Mouse (Mus musculus) T-helper 17 cell (primary cell): ENCODE results near the gene Ccar1.

Source experiments
- in situ Hi-C, 2 experiments: fragments of 300-600 bp; cut with MboI, MseI; formaldehyde crosslinking; loops; 1 replicate in 1 of 2; 2 replicates in 1 of 2; pipeline ENCODE4 v1.15.1; 2025; ENCODE audit warnings: high pct_unique_total_duplicates in 2 of 2

The Ccar1 gene

GRCm38 (mm10) chr10:62792177-62793090 lies at the start of gene Ccar1:
Gene Ccar1 (minus strand): TSS chr10:62792286.
- in situ Hi-C loops: loop anchor here in 1 of 2 experiments (25.0 kb wide), 1 partner anchor 1105 kb away; the partner anchor contains the start of genes Sar1a and Tysnd1

- in situ Hi-C loops: no loop called here
These were observed 48.6 kb upstream of the Ccar1 start for GRCm38 (mm10) chr10:62840687-62841086.

- in situ Hi-C loops: no loop called here
These were observed 45.9 kb upstream of the Ccar1 start for GRCm38 (mm10) chr10:62837987-62838386.

DNA sequence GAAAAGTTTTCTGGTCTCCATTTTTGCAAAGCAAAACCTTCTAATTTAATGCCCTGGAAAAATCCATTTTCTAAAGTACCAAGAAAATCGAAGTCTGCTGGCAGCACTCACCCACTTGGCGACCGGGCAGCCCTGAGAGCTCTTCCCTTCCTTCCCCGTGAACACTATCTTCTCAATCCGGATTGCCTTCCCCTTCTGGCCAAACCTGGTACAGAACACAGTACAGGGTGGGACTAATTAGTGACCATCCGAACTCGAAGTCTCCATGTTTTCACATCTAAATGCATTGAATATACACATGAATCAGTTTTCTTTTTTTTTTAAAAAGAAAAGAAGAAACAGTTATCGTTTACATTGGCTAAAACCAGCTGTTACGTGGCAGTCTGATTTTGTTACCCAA lies 40.7 kb upstream of the Ccar1 start:
- in situ Hi-C loops: no loop called here

DNA sequence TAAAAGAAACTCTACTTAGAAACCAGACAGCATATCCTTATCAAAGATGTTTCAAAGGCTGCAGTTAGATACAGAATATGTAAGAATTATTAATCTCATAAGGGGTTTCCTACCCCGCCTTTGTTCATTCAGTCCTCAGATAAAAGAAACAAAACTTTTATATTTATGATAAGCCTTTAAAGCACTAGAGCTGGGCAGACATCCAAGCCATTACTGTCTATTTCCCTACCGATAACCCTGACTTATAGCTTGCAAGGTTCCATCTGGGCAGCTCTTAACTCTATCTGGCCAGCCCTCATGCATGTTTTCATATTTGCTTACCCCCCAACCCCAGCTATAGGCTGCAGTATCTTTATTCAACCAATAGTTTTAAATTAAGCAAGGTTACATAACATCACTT lies 39.5 kb upstream of the Ccar1 start:
- in situ Hi-C loops: no loop called here

DNA sequence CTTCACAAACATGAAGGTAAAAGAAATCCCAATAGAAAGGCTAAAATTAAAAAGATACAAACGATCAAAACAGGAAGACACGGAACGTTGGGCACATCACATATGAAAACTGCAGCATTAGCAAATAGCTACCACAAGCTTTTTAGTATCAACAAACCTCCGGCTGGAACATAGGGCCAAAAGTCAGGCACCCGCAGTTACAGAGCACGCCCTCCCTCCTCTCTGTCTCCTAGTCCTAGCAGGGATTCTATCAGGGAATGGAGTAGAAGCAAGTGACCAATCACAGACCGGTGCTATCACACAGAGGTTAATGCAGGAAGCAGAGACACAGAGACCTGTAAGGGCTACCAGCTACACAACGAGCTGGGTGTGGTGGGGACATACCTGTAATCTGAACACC lies 32.4 kb upstream of the Ccar1 start:
- in situ Hi-C loops: no loop called here

DNA sequence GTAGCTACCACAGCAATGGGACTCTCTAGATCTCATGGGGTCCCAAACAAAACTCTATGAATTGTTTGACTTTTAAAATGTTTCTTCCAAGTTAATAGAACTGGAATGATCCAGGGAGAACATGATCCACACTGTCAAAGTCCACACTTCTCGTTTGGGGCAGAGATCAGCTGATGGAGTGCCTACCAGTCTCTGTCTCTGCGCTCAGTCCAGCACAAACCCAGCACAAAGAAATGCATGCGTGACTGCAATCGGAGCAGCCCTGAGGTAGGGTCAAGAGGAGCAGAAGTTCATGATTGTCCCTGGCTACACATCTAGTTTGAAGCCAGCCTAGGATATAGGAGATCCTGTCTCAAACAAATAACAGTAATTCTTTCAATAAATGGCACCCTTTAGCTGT lies 31.3 kb upstream of the Ccar1 start:
- in situ Hi-C loops: no loop called here

DNA sequence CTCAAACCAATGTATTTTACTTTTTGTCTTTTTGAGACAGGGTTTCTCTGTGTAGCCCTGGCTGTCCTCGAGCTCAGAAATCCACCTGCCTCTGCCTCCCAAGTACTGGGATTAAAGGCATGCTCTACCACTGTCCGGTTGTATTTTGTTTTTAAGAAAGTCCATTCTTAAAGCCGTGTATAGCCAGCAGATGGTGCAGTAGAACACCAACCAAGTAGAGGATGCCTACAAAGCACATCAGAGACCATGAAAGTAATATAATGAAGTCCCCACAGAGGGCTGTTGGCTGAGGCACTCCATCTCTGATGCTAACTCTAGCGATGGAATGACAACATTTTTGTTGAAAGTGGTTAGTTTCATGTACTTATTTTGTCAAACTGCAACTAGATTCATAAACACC lies 17.9 kb upstream of the Ccar1 start:
- in situ Hi-C loops: no loop called here

- in situ Hi-C loops: no loop called here
These were observed 16.7 kb upstream of the Ccar1 start for GRCm38 (mm10) chr10:62808766-62809165.

DNA sequence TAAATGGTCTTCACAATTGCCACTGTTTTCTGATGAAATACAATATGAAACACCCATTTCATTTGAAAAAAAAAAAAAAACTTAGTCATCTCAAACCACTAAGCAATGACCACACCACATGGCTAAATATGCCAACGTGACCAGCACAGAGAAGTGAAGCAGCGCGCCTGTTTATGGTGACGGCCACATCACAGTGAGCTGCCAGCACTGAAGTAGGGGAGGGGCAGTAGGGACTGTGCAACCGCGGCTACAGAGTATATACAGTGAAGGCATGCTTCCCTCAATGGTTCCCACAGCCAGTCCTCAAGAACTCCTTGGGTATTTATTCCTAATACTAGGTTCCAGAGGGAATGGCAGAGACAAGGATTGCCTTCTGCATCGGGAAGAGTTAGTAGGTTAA lies 16.2 kb upstream of the Ccar1 start:
- in situ Hi-C loops: no loop called here

- in situ Hi-C loops: no loop called here
These were observed 12.0 kb upstream of the Ccar1 start for GRCm38 (mm10) chr10:62804106-62804505.

GRCm38 (mm10) chr10:62803296-62803695 lies 11.2 kb upstream of the Ccar1 start:
- in situ Hi-C loops: no loop called here

- in situ Hi-C loops: loop anchor here in 1 of 2 experiments (25.0 kb wide), 1 partner anchor 1107 kb away; the partner anchor contains the start of genes Sar1a and Tysnd1
These were observed 2.1 kb upstream of the Ccar1 start for GRCm38 (mm10) chr10:62794221-62794620.

DNA sequence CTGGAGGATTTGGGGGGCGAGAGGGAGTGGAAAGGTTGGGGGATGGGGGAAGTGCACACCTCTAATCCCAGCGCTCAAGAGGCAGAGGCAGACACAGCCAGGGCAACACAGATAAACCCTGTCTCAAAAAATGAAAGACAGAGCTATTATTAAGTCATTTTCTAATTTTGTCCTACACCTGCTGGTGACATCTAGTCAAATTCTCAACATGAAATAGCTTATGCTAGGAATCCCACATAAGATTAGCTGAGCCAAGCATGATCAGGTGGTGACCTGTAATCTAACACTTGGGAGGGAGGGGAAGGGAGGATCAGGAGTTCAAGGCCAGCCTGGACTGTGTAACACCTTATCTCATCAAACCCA lies 986 bp upstream of the Ccar1 start:
- in situ Hi-C loops: loop anchor here in 1 of 2 experiments (25.0 kb wide), 1 partner anchor 1106 kb away; the partner anchor contains the start of genes Sar1a and Tysnd1

DNA sequence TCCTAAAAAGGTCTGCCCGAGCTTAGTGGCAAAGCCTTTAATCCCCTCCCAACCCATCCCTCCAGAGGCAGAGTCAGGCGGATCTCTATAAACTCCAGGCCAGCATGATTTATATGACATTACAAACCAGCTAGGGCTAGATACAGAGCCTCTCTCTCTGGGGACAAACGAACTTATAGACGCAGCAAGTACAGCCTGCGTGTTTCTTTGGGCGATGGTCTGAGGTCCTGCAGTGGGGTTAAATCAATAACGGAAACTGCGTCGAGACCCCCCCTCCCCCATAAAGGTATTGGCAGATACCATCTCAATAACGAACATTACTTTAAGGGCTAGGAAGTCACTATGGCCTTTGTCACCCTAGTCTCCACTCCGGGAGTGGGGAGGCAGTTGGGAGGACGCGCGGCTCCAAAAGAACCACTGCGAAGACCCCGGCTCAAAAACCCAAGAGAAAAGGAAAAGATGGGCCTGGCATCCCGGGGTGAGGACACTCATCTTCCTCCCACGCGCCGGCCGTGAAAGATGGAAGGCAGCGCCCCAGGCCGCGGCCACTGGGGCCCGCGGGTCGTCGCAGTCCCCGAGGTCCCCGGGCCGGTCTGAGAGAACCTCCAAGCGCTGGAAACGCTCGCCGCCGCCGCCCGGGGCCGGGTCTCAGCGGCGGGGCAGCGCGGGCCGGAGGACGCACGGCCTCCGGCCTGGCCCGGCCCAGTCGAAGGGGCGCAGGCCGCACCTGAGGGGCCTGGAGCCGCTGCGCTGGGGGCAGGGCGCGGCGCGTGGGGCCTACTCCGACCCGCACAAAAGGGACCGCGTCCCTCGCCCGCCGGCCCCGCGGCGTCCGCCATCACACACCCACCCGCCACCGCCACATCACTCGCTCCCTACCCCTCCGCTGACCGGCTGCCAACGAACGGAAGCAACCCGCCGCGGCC lies 572 bp downstream of the Ccar1 start:
- in situ Hi-C loops: loop anchor here in 1 of 2 experiments (25.0 kb wide), 1 partner anchor 1104 kb away; the partner anchor contains the start of genes Sar1a and Tysnd1

DNA sequence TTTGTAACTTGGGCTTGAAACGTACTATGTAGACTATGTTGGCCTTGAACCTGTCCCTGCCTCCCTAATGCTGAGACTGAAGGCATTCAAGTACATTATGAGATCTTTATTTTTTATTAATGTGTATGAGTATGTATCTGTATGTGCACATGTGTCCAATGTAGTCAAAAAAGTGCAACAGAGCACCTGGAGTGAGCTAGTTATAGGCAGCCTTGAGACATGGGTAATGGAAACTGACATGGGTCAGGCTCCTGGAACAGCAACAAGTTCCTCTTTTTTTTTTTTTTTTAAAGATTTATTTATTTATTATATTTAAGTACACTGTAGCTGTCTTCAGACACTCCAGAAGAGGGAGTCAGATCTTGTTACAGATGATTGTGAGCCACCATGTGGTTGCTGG lies 10.3 kb downstream of the Ccar1 start:
- in situ Hi-C loops: loop anchor here in 1 of 2 experiments (25.0 kb wide), 1 partner anchor 1094 kb away; the partner anchor contains the start of genes Sar1a and Tysnd1

GRCm38 (mm10) chr10:62750781-62751180 lies 41.3 kb downstream of the Ccar1 start:
- in situ Hi-C loops: loop anchor here in 1 of 2 experiments (25.0 kb wide), 2 partner anchors 163 to 1088 kb away; partner anchors contain the start of gene Kif1bp

DNA sequence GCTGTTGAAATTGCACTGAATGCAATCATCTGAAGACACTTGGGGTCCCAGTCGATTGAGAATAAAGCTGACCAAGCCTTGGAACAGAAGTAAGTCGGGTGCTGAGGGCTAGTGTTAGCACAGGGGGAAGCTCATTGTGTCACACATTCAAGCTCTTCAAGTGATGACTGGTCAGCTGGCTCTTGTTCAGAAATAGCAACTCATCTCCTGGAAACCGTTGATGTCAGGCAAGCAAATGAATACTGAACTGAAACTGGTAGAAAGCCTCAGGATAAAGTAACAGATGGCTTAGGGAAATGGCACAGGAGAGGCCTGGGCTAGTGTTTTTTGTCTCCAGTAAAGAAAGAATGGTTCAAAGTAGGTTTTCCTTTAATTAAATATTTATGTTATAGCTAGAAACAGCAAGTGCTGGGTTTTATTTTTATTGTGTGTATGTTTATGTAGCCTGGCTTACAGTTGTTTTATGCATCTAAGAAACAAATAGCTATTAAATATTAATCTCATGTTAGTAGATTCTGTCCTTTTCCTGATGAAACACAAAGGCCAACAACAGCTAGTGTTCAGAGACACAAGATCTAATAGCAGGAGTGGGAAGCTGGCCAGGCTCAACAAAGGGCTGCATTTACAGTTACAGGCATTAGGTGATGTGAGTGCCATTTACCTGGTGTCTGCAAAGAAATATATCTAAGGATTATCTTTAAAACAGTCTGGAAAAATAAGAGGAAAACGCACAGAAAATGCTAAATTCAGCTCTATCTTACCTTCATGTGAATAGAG lies 51.9 kb downstream of the Ccar1 start:
- in situ Hi-C loops: no loop called here

DNA sequence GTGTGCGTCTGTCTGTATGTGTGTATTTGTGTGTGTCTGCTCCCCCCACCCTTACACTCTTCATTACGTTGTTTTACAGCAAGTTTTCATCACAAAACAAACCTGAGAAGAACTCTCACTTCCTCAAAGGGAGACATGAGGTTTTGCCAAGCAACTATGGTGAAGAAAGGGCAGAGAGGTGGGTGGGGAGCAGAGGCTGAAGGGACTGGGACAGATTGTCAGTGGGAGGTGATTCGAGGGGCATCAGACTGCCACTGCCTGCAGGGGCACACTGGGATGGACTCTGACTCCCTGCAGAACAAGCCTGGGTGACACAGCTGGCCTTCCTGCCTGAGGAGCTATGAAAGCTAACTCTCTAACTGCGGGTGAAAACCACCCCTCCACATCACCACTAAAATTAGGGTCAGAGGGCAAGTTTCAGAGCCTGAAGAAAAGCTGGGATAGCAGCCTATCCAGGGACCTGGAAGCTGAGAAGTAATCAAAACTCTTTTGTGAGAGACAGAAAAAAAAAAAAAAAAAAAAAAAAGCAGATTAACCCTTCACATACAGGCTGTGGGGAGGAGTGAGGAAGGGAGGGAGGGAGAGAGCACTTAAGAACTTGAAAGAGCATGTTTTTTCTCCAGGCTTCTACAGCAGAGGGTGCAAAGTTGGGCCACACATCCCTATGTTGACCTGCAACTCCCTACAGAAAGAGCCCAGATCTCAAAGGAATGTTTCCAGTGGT lies 55.0 kb downstream of the Ccar1 start:
- in situ Hi-C loops: no loop called here

GRCm38 (mm10) chr10:62730826-62731225 lies 61.3 kb downstream of the Ccar1 start:
- in situ Hi-C loops: no loop called here
